Mouse (Mus musculus) liver, embryonic 16.5 days (tissue): ENCODE results near the gene Zscan18. TPM values are rescaled to one million over a fixed set of nuclear protein-coding genes. Genes with fewer than 3 reads are reported as not detected.

Source experiments
- ATAC-seq: fragments of 200-750 bp; cut with Nextera tagmentation; 2 replicates; pipeline ENCODE4 v1.8.0; 2017; ENCODE audit warnings: low read depth, mild to moderate bottlenecking, moderate number of reproducible peaks, moderate library complexity
- H3K27ac ChIP-seq: fragments of 300-500 bp; sonication (generic); 2 replicates; pipeline ENCODE4 v1.5.1; 2014; ENCODE audit warnings: mild to moderate bottlenecking, low read length
- H3K27me3 ChIP-seq: fragments of 300-500 bp; sonication (generic); 2 replicates; pipeline ENCODE4 v1.6.1; 2014; ENCODE audit warnings: low read depth, low read length, mixed read lengths; ENCODE audit not compliant: control insufficient read depth, insufficient read depth
- H3K36me3 ChIP-seq: fragments of 300-500 bp; sonication (generic); 2 replicates; pipeline ENCODE4 v1.6.1; 2014; ENCODE audit warnings: mild to moderate bottlenecking; ENCODE audit not compliant: control insufficient read depth, insufficient read depth
- H3K4me1 ChIP-seq: fragments of 300-500 bp; sonication (generic); 2 replicates; pipeline ENCODE4 v1.6.1; 2014; ENCODE audit warnings: low read depth, low read length, mixed read lengths; ENCODE audit not compliant: control insufficient read depth
- H3K4me2 ChIP-seq: fragments of 300-500 bp; sonication (generic); 2 replicates; pipeline ENCODE4 v1.6.1; 2014; ENCODE audit warnings: low read depth, low read length, mixed read lengths
- H3K4me3 ChIP-seq: fragments of 300-500 bp; sonication (generic); 2 replicates; pipeline ENCODE4 v1.5.1; 2014; ENCODE audit warnings: low read depth, mild to moderate bottlenecking, low read length
- H3K9ac ChIP-seq: fragments of 300-500 bp; sonication (generic); 2 replicates; pipeline ENCODE4 v1.6.1; 2014; ENCODE audit warnings: low read depth, low read length
- H3K9me3 ChIP-seq: fragments of 300-500 bp; sonication (generic); replicated peaks from 2 replicates; pipeline ENCODE4 v1.6.1; 2016; ENCODE audit warnings: low read length; ENCODE audit not compliant: control insufficient read depth
- WGBS: fragments of 180-500 bp; shearing (Covaris S2); extraction: QIAGEN DNeasy Blood & Tissue Kit; methylation state at CpG from one replicate; pipeline ENCODE4 v1.1.7; 2014; ENCODE audit not compliant: insufficient replicate concordance; 5-methylcytosine and 5-hydroxymethylcytosine counted together
- polyA plus RNA-seq: library from polyadenylated mRNA; unstranded; fragments of >200 nt; fragmentation: Nextera tagmentation; extraction: Ambion mirVana; gene quantifications from 2 replicates; pipeline ENCODE4 v1.2.1, GENCODE M21; 2015

The Zscan18 gene
- polyA plus RNA-seq, 1 experiment from 2014 or later, result 0.58 TPM

- no peak for ATAC-seq
- WGBS, result 54% methylated on average over 24 of the region's 24 CpGs
- H3K27ac ChIP-seq, result no peak overlapping the region
- no peak overlapping the region for H3K4me2 ChIP-seq
- no peaks in the 10 kb centered on the region for H3K36me3 ChIP-seq
- H3K9ac ChIP-seq, result no peak overlapping the region
- H3K27me3 ChIP-seq, result no peaks in the 10 kb centered on the region
- H3K9me3 ChIP-seq, result no peaks in the 10 kb centered on the region; the same call in 1 of the 2 replicates
- no peak overlapping the region for H3K4me3 ChIP-seq
- H3K4me1 ChIP-seq, result no peaks in the 10 kb centered on the region
Measured at GRCm38 (mm10) chr7:12749431-12750198, 53.8 kb downstream of the Zscan18 start.

GRCm38 (mm10) chr7:12734904-12735303, 68.5 kb downstream of the Zscan18 start, which contains the start of gene Vmn2r56:
Vmn2r56 (minus strand) TSS chr7:12735004.
- Histone ChIP-seq H3K9me3 (no peaks in the 10 kb centered on the region), H3K27me3 (no peaks in the 10 kb centered on the region), H3K27ac (no peak within 1 kb of the TSS), H3K4me3 (no peak within 1 kb of the TSS), H3K4me2 (no peak within 1 kb of the TSS), H3K9ac (no peak within 1 kb of the TSS), H3K4me1 (no peaks in the 10 kb centered on the region), H3K36me3 (no peaks in the 10 kb centered on the region)
- no peak for ATAC-seq
- 19% methylated on average over 1 of the region's 1 CpGs for WGBS

Other genes starting within 250 kb of the Zscan18 start
- gene Vmn2r53, start 194.8 kb downstream of the Zscan18 start, polyA plus RNA-seq, result not detected in 2 replicates
- gene Vmn2r54, start 163.3 kb downstream of the Zscan18 start, polyA plus RNA-seq, result not detected in 2 replicates
- gene Vmn2r55, start 118.6 kb downstream of the Zscan18 start, polyA plus RNA-seq, result not detected in 2 replicates
- not detected in 2 replicates for gene Vmn2r56, start 68.6 kb downstream of the Zscan18 start, polyA plus RNA-seq
- gene Zfp329, start 15.2 kb upstream of the Zscan18 start, polyA plus RNA-seq, result 1.7 and 2.3 TPM in 2 replicates
- 12.0 and 12.7 TPM in 2 replicates for gene Zfp110, start 31.1 kb upstream of the Zscan18 start, polyA plus RNA-seq
- 0.54 and 0.55 TPM in 2 replicates for gene Zfp128, start 77.5 kb upstream of the Zscan18 start, polyA plus RNA-seq
- 3.3 and 3.9 TPM in 2 replicates for gene Zscan22, start 94.2 kb upstream of the Zscan18 start, polyA plus RNA-seq
- 473 and 517 TPM in 2 replicates for gene Rps5, start 118.7 kb upstream of the Zscan18 start, polyA plus RNA-seq
- gene Rnf225, start 123.8 kb upstream of the Zscan18 start, polyA plus RNA-seq, result 0.07 and 0.09 TPM in 2 replicates
- 2.4 and 2.6 TPM in 2 replicates for gene Zfp324, start 162.2 kb upstream of the Zscan18 start, polyA plus RNA-seq
- gene Zfp446, start 174.2 kb upstream of the Zscan18 start, polyA plus RNA-seq, result 2.9 TPM in 2 replicates
- gene Slc27a5, start 194.6 kb upstream of the Zscan18 start, polyA plus RNA-seq, result 23.6 and 26.5 TPM in 2 replicates
- gene Trim28, start 195.5 kb upstream of the Zscan18 start, polyA plus RNA-seq, result 50.0 and 57.9 TPM in 2 replicates
- 10.0 and 11.4 TPM in 2 replicates for gene Zbtb45, start 206.4 kb upstream of the Zscan18 start, polyA plus RNA-seq
- 119 and 122 TPM in 2 replicates for gene Chmp2a, start 231.2 kb upstream of the Zscan18 start, polyA plus RNA-seq
- gene Ube2m, start 234.6 kb upstream of the Zscan18 start, polyA plus RNA-seq, result 10.6 and 14.3 TPM in 2 replicates